In the genomic region with DNA sequence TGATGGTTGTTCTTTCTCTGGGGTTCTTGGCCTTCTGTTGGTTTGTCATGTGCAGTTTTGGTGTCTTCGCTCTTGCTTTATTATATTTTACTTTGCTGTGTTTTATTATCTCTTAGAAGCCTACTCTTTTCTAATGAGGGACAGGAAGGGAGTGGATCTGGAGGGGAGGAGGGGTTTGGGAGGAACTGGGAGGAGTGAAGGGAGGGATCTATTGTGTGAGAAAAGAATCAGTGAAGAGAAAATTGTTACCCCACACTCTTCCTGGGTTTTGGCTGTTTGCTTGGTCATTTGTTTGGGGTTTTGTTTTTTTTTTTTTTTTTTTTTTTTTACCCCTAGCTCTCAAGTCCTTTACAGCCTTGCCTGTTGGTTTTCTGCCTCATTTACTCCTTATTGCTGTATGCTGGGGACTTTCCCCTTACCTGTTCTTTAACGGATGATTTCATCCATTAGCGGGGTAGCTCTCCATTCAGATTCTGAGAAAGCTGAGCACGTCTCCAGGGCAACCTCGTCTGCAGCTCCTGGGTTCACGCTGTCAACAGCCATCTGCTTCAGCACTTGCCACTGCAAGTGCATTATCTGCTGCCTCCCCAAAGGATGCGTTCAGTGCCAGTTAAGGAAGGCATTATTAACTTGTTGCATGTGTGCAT, we compare ENCODE assay signal across 13 mouse cellular contexts. TPM values are rescaled to one million over a fixed set of nuclear protein-coding genes. Genes with fewer than 3 reads are reported as not detected.
DNase-seq lines count a peak whose midpoint lies in the region; ATAC-seq and TF ChIP-seq lines count a peak whose summit lies in the region.
"Had no signal": no experiment of that assay in that cellular context is flagged by ENCODE, and none has a peak within 500 bp of the region (broad histone marks: within the 10 kb centered on the region; RNA-seq: fewer than 3 reads in every experiment).

No protein-coding gene starts in this region.

- ATAC-seq in forebrain, embryonic 11.5 days (replicated peaks; ENCODE audit: low FRiP score): peak; percentile 89
- peak; percentile 81 for ATAC-seq in hindbrain, postnatal 0 days
- peak; percentile 90 for ATAC-seq in neural tube, embryonic 14.5 days (ENCODE audit: low read depth)

- peaks cover 6% of the 10 kb centered on the region for H3K4me1 ChIP-seq in kidney, adult 2 months (ENCODE audit: control insufficient read depth, insufficient read depth, low read length)
- H3K4me1 ChIP-seq in forebrain, embryonic 11.5 days (replicated peaks; ENCODE audit: control insufficient read depth, insufficient read depth, low read length): peaks cover 7% of the 10 kb centered on the region
- no peaks in the 10 kb centered on the region for H3K4me1 ChIP-seq in hindbrain, postnatal 0 days (ENCODE audit: insufficient read depth, low read length)
- peaks cover 4% of the 10 kb centered on the region; the same call in 1 of the 2 replicates for H3K4me1 ChIP-seq in neural tube, embryonic 14.5 days (ENCODE audit: control insufficient read depth, insufficient read depth, low read length)

- H3K4me3 ChIP-seq in kidney, adult 2 months (ENCODE audit: insufficient read depth, low read depth, low read length): no peak overlapping the region
- no peak overlapping the region for H3K4me3 ChIP-seq in forebrain, embryonic 11.5 days (ENCODE audit: low read depth, low read length)
- H3K4me3 ChIP-seq in hindbrain, postnatal 0 days (ENCODE audit: low read length): no peak overlapping the region
- H3K4me3 ChIP-seq in neural tube, embryonic 14.5 days (ENCODE audit: low read depth, low read length): no peak overlapping the region
- no peak overlapping the region for H3K4me3 ChIP-seq in gastrocnemius, adult 2 months
- H3K4me3 ChIP-seq: erythroblast, embryonic 14.5 days had no signal

- H3K4me2 ChIP-seq in forebrain, embryonic 11.5 days (ENCODE audit: low read depth, low read length, severe bottlenecking): no peak overlapping the region
- H3K4me2 ChIP-seq in hindbrain, postnatal 0 days (ENCODE audit: low read depth, low read length): no peak overlapping the region
- H3K4me2 ChIP-seq in neural tube, embryonic 14.5 days (ENCODE audit: low read depth, low read length): no peak overlapping the region
- H3K4me2 ChIP-seq: liver, embryonic 11.5 days had no signal

- no peaks in the 10 kb centered on the region for H3K36me3 ChIP-seq in kidney, adult 2 months (ENCODE audit: control insufficient read depth, insufficient read depth, low read length)
- no peaks in the 10 kb centered on the region for H3K36me3 ChIP-seq in forebrain, embryonic 11.5 days (ENCODE audit: control insufficient read depth, insufficient read depth, low read length)
- no peaks in the 10 kb centered on the region for H3K36me3 ChIP-seq in hindbrain, postnatal 0 days (ENCODE audit: insufficient read depth, low read length)
- no peaks in the 10 kb centered on the region for H3K36me3 ChIP-seq in neural tube, embryonic 14.5 days (ENCODE audit: control insufficient read depth, insufficient read depth, low read length)

- H3K9ac ChIP-seq in forebrain, embryonic 11.5 days (ENCODE audit: low read length): no peak overlapping the region
- H3K9ac ChIP-seq in hindbrain, postnatal 0 days (replicated peaks; ENCODE audit: low read length): no peak overlapping the region
- no peak overlapping the region for H3K9ac ChIP-seq in neural tube, embryonic 14.5 days (replicated peaks; ENCODE audit: low read depth, low read length)

- no peaks in the 10 kb centered on the region for H3K27me3 ChIP-seq in kidney, adult 2 months (replicated peaks; ENCODE audit: control insufficient read depth, insufficient read depth, low read length)
- no peaks in the 10 kb centered on the region for H3K27me3 ChIP-seq in forebrain, embryonic 11.5 days (ENCODE audit: control insufficient read depth, insufficient read depth, low read length)
- no peaks in the 10 kb centered on the region for H3K27me3 ChIP-seq in hindbrain, postnatal 0 days (ENCODE audit: insufficient read depth, low read length)
- H3K27me3 ChIP-seq in neural tube, embryonic 14.5 days (ENCODE audit: control insufficient read depth, insufficient read depth, low read length): no peaks in the 10 kb centered on the region

- DNase-seq in kidney, adult 2 months: peak; percentile 3
- DNase-seq in kidney, adult 11 months: no peak
- peak; percentile 73 for DNase-seq in forebrain, embryonic 11.5 days (ENCODE audit: low spot score)
- peak; percentile 68 for DNase-seq in hindbrain, postnatal 0 days (ENCODE audit: low spot score)
- DNase-seq in gastrocnemius, postnatal 10 days: no peak
- no peak for DNase-seq in gastrocnemius, adult 2 months
- DNase-seq in right cerebral cortex, postnatal 14 days: no peak
- DNase-seq: cerebellum, adult 11 months; heart, adult 11 months; thymus, postnatal 14 days had no signal

- 30% methylated on average over 7 of the region's 7 CpGs for WGBS in kidney, adult 2 months
- WGBS in forebrain, embryonic 11.5 days: 14% methylated on average over 7 of the region's 7 CpGs
- 15% methylated on average over 7 of the region's 7 CpGs for WGBS in hindbrain, postnatal 0 days
- WGBS in neural tube, embryonic 14.5 days: 12% methylated on average over 7 of the region's 7 CpGs

- TF ChIP-seq POLR2A in kidney, adult 2 months (IDR thresholded peaks at IDR 0.05; ENCODE audit: low read depth, low read length): no peak

- no peaks in the 10 kb centered on the region for H3K9me3 ChIP-seq in forebrain, embryonic 11.5 days (ENCODE audit: control insufficient read depth, low read length)
- no peaks in the 10 kb centered on the region for H3K9me3 ChIP-seq in hindbrain, postnatal 0 days (ENCODE audit: low read length)
- no peaks in the 10 kb centered on the region for H3K9me3 ChIP-seq in neural tube, embryonic 14.5 days (ENCODE audit: control insufficient read depth, low read length)

- no peak overlapping the region for H3K27ac ChIP-seq in kidney, adult 2 months (ENCODE audit: insufficient read depth, low read depth, low read length)
- H3K27ac ChIP-seq in forebrain, embryonic 11.5 days (ENCODE audit: low read depth, low read length): peak overlapping the region; percentile 41; the same call in 1 of the 2 replicates
- H3K27ac ChIP-seq in hindbrain, postnatal 0 days: no peak overlapping the region
- H3K27ac ChIP-seq in neural tube, embryonic 14.5 days (ENCODE audit: low read depth, low read length): no peak overlapping the region
- no peak overlapping the region for H3K27ac ChIP-seq in gastrocnemius, adult 2 months

- no peak for TF ChIP-seq CTCF in kidney, adult 2 months (conservative IDR thresholded peaks at IDR 0.05; ENCODE audit: insufficient read depth, insufficient read length, low read depth, low read length)
- no peak for TF ChIP-seq CTCF in hindbrain, postnatal 0 days (IDR thresholded peaks at IDR 0.05; ENCODE audit: low read depth)
- TF ChIP-seq CTCF in gastrocnemius, adult 2 months (IDR thresholded peaks at IDR 0.05): no peak

- intact Hi-C loops in gastrocnemius, adult 2 months (cut with DNase I): no loop called here

RNA-seq across cellular contexts. Expression of a gene that starts 49.1 kb away (rescaled TPM):
- 2.4 and 3.2 TPM in 2 replicates for polyA plus RNA-seq in kidney, adult 2 months (2012; rRNA removed)
- 17.3 and 18.3 TPM in 2 replicates for polyA plus RNA-seq in forebrain, embryonic 11.5 days (2014; fragmentation: Nextera tagmentation; extraction: Ambion mirVana)
- 5.3 and 8.0 TPM in 2 replicates for total RNA-seq in hindbrain, postnatal 0 days (2014; rRNA removed)
- 14.5 and 15.2 TPM in 2 replicates for polyA plus RNA-seq in hindbrain, postnatal 0 days (2015; fragmentation: Nextera tagmentation; extraction: Ambion mirVana)
- polyA plus RNA-seq in neural tube, embryonic 14.5 days (2014; fragmentation: Nextera tagmentation; extraction: Ambion mirVana): 14.3 and 14.4 TPM in 2 replicates
- 10 to 100 TPM; 26.3 to 28.6 TPM for total RNA-seq in gastrocnemius, postnatal 10 days (2021)
- total RNA-seq in gastrocnemius, adult 2 months (2021): 10 to 100 TPM; 74.4 to 77.5 TPM

Comparison
In these comparisons a context has a peak if more than half of its experiments do, and no peak if none do; other contexts are left out.
1. DNase-seq: peak in kidney, adult 2 months (single experiment), forebrain, embryonic 11.5 days (single experiment) and hindbrain, postnatal 0 days (single experiment); none in kidney, adult 11 months (single experiment), gastrocnemius, postnatal 10 days (single experiment), gastrocnemius, adult 2 months (single experiment) and right cerebral cortex, postnatal 14 days (single experiment).
2. Peak in every context shown above with its lines, with median percentiles within 50 percentile points of each other: ATAC-seq.